Mouse (Mus musculus) adipocyte (in vitro differentiated cells): ENCODE measurements around the gene Arhgap42.

ENCODE experiments used
- DNase-seq: peaks from one replicate; pipeline ENCODE4 v3.0.0-alpha.2; 2016; ENCODE audit warnings: low spot score

Arhgap42 gene

DNA sequence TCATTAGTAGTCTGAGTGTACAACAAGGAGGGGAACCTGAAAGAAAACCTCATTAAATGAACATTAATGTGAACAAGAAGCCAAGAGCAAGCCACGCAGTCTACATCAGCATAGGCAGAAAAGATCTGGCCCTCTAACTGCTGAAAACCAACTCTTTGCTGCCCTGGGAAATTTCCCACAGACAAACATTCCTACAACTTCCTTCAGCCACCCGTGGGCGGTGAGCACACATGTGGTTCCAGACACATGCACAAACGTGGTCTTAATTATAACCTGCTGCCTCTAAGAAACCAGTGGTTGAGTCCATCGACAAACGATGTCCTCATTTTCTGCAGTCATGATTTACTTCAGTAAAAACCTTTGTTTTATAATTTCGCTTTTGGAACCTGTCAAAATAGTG, 96.3 kb downstream of the Arhgap42 start:
- DNase-seq: no peak

DNA sequence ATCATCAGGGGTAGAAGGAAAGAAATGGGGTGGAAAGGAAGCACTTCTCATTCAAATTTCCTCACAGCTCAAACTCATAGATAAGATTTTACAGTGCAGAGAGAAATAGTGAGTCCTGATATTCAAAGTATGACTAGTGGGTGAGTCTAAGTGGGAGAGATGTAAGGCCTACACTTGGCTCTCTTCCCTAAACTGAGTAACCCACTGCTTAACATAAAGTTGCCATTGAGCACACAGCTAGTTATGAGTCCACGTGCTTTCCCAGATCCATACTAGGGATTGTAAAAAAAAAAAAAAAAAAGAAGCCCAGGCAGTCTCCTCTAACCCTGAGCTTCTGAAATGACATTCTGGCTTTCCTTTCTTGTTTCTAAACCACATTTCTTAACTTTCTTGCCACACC, 96.8 kb downstream of the Arhgap42 start:
- DNase-seq: no peak

DNA sequence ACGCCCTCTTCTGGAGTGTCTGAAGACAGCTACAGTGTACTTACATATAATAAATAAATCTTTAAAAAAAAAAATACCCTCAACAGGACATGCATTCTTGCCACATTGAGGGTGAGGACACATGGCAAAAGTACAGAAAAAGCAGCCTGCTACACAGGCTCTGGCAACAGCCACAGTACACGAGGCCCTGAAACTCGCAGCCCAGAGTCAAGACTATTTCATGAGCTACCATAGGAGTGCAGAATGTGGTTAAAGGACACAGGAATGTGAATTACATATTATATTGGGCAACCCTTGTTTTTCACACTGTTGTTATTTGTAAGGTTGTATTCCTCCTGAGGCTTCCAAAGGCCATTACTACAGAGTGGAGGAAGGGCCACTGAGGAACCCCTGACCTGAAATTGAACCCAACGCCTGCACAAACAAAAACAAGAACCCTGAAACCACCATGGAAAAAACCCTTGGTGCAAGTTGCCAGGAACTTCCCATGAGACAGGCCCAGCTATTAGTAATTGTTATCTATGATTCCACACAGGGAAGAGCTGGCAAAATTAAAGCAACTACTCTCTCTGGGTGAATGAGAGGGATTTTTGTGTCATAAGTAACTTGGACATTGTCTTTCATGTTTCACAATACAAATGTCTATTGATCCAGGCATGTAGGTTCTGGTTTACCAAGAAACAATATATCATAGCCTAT, 109.8 kb downstream of the Arhgap42 start:
- peak; percentile 85 for DNase-seq

DNA sequence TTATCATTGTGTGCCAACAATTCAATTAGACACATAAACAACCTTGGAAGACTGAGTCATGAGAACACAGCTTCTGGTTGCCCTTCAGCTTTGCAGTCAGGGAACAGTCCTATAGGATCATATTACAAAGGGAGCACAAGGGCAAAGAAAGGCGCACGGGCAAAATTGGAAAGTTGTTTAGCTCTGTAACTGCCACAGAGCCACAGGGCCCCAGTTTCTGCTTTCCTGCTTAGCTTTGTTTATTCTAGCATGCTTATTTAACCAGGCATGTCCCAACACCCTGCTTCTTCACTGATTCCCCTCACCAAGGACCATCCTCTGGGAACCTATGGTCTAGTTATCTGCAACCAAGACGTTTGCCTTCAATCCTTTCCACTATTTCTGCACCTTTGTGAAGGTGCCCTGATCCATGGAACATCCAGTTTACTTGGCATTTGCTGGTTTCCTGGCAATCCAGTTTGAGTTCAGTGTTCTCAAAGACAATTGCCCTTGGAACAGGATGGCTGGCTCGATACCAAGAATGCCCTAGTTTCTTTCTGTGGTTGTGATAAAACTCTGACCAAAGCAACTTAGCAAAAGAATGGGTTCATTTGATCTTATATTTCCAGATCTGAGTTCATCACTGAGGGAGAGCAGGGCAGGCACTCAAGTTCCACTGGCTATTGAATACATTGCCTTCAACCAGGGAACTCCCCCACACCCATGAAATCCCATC, 111.7 kb downstream of the Arhgap42 start:
- peak; percentile 26 for DNase-seq

DNA sequence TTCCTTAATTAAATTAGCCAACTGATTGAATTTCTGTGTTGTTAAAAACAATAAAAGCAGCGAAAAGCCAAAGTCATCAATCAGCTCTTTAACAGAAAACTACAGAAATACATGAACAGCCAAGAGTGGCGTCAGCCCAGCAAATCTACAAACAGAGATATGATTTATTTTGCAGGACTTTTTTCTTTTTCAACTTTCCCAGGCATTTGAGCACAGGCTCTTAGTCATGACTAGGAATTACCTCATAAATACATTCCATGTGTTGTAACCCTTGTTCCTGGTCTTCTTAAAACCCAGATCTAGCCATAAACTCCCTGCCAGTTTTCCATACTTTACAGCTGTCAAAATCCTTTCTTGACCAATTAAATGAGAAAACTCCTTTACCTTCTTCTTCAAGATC, 114.7 kb downstream of the Arhgap42 start:
- peak; percentile 59 for DNase-seq

DNA sequence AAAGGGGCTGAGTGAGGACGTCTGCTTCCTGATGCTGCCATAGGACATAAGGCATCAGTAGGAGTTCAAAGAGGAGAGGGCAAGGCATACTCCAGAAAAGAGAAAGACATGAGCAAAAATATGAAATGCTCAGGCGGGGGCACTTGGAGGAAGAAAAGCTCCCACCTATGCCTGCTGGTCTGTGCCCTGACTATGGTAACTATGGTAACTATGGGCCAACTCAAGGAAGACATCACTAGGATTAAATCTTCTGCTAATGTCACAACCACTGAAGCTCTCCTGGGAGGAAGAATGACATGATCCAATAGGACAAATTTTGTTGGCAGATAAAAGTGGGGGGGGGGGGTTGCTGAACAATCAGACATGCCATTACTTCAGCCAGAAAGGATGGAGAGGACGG, 124.6 kb downstream of the Arhgap42 start:
- no peak for DNase-seq

DNA sequence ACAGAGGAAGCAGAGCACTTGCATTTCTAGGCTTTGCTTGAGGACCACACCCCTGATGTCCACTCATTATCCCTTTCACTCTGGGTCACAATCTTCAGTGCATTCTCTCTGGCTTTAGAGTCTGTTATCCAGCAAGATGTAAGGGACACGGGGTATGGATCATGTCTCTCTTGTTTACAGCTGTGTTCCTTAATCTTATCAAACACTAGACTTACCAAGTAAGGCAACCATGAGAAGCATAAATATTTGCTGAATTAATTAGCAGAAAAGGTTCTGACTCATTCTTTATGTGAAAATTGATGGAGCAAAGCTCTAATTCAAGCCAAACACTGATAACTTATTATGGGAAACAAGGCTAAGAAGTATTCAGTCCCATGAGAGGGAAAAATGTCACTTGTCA, 125.1 kb downstream of the Arhgap42 start:
- DNase-seq: no peak

DNA sequence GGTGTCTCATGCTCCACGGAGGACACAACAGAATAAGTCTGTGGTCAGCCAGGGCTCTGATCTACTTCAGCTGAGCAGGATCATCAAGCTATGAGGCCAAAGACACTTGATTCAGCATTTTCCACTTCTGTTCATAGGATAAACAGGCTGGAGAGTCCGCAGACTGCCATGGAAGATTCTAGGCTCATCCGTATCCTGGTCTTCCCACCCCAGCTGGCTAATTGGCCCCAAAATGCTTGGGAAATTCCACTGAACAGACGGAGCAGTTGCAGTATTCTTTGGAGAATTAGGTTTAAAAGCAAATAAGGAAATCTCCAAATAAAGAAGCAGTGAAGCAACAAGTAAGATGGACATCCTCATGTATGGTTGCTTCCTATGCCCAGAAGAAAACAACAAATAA, 126.0 kb downstream of the Arhgap42 start:
- no peak for DNase-seq

DNA sequence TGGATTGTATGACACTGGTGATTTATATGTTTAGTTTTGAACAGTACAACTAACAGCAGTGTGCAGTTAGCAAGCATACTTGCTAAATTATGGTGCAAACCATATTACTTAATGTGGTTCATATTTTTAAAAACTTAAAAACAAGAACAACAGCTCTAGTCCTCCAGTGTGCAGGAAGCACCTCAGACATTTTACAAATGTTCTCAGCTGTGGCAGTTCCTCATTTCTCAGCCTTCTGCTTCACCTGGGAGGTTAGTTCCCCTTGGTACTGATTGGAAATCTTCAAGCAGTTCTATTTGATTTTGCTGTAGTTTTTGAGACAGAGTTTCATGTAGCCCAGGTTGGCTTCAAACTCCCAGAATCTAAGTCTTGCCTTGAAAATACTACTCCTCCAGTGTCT, 131.2 kb downstream of the Arhgap42 start:
- no peak for DNase-seq

DNA sequence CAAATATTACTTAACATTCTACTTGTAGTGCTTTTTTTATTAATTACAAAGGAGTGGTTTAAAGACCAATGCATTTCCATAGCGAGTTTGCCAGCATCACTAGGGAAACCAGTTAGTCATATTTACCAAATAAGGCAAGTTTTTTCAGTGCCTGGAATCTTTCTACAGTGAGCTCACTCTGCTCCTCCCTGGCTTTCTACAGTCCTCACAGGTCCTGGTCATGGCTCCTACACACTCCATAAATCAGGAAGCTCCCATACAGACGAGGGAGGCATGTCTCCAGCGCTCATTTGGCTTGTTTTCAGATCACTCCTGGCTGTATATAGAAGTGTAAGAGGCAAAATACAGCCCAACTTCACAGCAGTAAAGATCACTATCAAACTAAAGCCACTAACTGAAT, 134.1 kb downstream of the Arhgap42 start:
- DNase-seq: no peak

DNA sequence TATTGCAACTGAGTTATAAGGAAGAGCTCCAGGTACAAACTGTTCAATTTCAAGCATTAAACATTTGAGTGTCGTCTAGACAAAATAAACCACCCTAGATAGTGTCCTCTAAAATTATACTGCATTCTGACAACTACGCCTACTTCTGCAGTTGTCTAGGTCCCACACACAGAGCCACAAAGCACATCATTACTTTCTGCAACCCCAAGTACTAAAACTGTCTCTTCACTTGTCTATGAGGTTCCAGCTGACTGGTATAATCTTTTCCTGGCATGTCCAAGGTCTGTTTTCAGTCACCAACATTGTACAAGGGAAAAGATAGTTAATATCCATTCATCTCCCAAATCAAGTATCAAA, 136.8 kb downstream of the Arhgap42 start:
- DNase-seq: no peak

DNA sequence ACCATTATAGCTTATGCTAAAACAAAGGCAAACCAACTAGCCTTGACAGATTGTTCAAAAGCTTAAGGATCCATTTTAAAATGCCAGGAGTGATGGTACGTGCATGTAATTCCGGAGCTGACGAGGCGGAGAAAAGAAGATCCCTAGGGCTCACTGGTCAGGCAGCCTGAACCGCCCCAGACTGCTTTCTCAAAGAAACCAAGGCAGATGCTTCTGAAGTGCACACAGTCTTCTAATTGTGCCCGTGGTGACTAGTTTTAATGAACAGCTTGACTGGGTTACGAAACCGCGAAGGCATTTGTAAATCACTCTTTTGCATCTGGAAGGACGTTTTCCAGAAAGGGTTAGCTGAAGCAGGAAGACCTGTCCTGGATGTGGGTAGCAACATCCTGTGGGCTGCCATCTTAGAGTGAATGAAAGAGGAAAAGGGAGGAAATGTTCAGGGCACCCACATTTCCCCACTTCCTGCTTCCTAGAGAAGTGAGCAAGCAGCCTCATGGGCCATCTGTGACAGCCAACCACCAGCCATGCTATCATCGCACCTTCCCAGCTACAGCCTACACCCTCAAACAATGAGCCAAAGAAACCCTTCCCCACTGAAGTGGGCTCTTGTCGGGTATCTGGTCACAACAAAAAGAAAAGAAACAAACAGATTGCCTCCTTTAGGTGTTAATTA, 137.3 kb downstream of the Arhgap42 start:
- no peak for DNase-seq

DNA sequence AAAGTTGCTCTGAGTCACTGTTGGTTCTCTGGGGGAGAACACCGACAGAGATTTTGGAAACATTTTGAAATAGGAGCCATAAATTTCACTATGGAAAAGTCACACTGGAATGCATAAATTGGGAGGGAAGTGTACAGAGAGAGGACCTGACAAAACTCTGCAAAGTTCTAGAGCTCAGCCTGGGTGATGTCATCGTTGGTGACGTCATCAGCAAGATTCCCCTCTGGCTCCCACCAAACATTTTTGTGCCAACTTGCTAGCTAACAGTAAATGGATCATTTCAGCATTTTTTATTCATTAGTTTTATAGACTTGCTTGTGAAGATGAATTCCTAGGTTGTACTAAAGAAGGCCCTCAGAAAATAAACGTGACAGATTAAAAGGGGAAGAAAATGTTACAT, 137.8 kb downstream of the Arhgap42 start:
- no peak for DNase-seq

DNA sequence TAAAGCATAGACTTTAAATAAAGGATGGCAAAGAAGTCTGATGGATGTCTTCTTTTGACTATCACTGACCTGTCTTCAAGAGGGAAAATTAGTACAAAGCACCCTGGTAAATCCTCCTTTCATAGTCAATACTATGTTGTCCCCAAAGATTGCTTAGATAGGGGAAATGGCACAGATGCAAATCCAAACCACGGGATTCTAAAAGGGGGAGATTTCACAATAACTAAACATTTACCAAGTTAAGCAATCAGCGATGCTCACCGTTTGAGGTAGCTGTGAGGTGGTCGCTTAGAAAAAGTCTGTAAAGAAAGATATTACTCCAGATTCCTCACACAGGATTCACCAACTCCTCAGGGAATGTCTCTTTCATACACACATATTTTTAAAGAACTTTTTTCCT, 141.1 kb downstream of the Arhgap42 start:
- no peak for DNase-seq

DNA sequence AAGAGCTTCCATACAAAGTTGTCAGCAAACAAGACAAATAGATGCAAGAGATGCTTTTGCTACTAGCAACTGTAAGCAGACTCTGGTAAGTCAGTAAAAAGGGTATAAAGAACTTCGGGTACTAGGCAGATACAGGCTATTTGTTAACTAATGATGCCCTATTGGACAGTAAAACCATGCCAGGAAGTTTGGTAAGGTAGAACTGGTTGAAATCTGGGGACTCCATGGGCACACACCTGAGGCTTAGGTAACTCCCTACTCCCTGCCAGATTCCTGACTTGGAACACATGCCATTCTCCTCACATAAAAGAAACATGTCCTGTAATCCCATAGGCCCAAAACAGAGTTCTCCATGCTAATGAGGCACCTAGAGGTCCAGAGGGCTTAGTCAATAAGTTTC, 142.1 kb downstream of the Arhgap42 start:
- no peak for DNase-seq

DNA sequence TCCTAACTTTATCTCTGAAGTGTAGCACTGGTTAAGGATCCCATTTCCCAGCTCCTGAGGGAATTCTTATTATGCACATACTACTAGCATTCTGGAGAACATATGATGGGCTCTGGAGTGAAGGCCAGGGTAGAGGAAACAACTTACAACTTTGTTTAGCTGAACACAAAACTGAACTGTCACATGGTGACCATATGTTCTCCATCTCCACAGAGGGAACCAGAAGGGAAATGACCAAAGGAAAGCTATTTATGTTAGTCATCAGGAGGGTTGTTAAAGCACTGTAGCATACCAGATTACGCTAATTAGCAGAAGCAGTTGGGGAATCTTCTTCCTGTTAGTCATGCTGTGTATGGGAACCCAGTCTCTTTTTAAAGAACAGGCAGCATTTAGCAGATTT, 145.8 kb downstream of the Arhgap42 start:
- DNase-seq: no peak

DNA sequence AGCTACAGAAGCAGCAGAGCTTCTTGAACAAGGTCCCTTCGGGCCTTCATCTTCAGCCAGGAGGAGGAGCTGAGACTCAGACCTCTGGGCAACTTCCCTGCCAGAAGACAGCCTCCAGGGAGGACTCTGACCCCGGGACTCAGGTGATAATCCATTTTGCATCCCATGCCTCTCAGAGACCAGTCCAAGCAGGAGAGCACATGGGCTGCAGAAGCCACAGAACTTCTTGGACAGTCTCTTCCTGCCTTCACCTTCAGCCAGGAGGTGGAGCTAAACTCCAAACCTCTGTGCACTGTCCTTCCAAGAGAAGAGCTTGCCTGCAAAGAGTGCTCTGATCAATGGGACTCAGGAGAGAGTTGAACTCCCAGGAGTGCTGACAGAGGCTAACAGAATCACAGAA, 155.5 kb downstream of the Arhgap42 start:
- peak; percentile 48 for DNase-seq

DNA sequence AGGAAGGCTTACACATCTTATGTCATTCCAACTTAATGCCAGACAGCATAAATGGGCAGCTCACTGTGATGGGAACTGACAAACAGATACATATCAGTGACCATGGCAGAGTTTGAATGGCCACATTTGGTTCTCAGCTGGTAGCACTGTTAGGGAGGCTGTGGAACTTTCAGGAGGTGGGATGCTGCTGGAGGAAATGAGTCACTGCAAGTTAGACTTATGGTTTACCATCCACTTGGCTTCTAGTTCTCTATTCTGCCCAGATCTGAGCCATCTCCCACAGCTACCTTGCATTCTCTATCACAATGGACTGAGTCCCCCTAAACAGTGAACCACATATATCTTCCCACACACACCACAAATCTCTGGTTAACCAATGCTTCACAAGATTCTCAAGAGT, 186.0 kb downstream of the Arhgap42 start:
- DNase-seq: no peak

DNA sequence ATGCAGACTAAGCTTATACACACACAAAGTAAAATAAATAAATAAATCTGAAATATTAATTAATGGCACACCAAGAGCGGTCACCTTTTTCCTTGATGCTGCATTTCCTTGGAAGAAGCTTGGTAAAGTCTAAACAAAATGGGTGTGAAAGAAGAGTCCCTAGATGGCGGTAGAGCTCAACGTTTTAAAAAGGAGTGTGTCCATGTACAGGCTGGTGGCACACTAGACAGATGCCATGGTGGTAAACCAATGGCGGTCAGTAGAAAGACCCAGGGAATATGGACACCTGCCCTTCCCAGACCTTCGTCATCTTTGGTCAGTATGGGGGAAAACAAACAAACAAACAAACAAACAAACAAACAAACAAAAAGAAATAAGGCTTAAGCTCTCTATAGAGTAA, 187.7 kb downstream of the Arhgap42 start:
- peak; percentile 80 for DNase-seq

DNA sequence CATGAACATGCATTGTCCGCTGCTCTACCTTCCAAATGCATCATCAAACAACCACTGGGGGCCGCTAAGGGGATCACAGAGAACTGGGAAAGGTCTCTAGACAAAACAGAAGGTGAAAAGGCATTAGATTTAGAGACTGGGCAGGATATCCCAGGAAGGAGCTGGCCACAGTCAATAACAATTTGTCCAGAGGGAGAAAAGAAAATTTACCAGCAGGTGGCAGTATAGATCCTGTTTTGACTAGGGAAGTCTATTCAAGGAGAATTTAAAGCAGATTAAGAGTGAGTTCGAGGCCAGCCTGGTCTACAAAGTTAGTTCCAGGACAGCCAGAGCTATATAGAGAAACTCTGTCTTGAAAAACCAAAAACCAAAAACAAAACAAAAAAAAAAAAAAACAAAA, 189.7 kb downstream of the Arhgap42 start:
- DNase-seq: peak; percentile 67

DNA sequence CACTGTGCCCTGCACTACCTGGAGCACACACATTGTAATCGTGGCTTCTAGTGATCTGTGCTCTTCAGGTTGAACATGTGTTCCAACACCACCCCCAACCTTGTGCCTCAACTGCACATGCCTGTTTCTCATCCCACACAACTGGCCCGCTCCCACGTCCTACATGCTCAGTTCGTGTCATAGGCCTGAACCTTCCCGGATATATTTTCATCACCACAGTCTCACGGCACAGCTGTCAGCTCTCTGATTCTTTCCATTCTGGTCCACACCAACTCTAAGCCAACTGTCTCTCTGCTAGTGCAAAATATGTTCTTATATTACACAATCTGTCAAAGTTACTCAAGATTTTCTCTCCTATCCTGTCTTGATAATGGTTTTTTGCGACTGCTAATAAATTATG, 197.9 kb downstream of the Arhgap42 start:
- DNase-seq: no peak

DNA sequence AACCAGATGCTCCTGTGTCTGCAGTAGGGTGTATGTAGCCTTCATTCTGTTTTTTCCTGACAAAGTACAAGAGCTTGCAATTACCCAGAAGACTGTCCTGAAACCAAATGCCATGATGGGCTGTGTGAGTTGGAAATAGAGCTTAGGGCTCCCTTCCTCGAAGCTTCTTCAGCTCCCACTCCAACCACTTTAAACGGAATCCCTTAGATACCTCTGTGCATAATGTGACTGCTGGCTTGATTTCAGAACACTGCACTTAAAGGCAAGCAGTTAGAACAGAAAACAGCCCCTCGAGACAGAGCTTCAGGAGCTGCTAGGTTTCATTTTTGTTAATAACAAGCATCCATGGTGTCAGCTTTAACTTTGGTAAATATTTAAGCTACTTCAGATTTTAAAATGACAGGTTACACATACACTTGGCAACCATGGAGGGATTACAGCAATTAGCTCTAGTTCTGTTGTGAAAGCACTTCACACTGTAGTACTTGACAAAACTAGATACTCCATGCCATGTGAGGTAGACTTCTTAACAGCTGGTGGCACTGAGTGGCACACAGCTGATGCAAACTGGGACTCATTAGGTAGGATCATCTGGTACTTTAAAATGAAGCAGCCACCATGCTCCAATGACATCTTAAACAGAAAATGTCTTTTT, 201.8 kb downstream of the Arhgap42 start:
- DNase-seq: no peak

DNA sequence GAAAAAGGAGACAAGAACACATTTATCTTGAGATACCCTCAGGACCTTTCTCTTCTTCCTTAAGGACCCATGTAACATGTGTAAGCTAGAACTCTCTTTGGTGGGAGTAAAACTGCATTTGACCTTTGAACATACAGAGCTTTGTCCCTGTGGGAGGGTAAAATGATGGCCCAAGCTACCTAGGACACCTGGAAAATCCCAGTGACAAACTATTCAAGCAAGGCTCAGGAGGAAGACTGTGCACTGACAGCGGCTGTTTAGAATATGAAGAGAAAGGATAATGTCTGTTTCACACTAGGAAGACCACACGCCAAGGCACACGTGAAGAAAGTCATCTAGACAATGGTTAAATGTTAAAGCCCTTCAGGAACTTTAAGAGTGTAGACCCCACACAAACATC, 211.0 kb downstream of the Arhgap42 start:
- DNase-seq: no peak
